Mouse (Mus musculus): Measurements from ENCODE around the gene Gm4924.
A peak's percentile ranks its signal among the peaks of the same experiment; 100 is the strongest.

Gene Gm4924

GRCm38 (mm10) chr10:82354083-82355010 is at the start of gene Gm4924:
Gm4924 (plus strand) TSS chr10:82354255.
- peak; percentile 90 to 92 for DNase-seq

- no peak for DNase-seq
Measured at GRCm38 (mm10) chr10:82316482-82316881, 37.6 kb upstream of the Gm4924 start, which contains the start of gene 4932415D10Rik. 4932415D10Rik (minus strand) TSS chr10:82316582.

- DNase-seq: peak; percentile 8 to 13
Measured at GRCm38 (mm10) chr10:82320134-82320533, 33.9 kb upstream of the Gm4924 start.

- DNase-seq: no peak
Measured at GRCm38 (mm10) chr10:82329826-82330225, 24.2 kb upstream of the Gm4924 start.

- DNase-seq: no peak
Measured at GRCm38 (mm10) chr10:82355401-82355800, 1.3 kb downstream of the Gm4924 start.

- DNase-seq: no peak
Measured at GRCm38 (mm10) chr10:82361911-82362310, 7.9 kb downstream of the Gm4924 start.

GRCm38 (mm10) chr10:82382992-82383391 is 28.9 kb downstream of the Gm4924 start:
- DNase-seq: no peak

GRCm38 (mm10) chr10:82409511-82409910 is 55.5 kb downstream of the Gm4924 start:
- DNase-seq: no peak

- no peak for DNase-seq
Measured at GRCm38 (mm10) chr10:82423631-82424030, 69.6 kb downstream of the Gm4924 start.
